Mouse (Mus musculus) small intestine, adult 2 months (tissue): Measurements from ENCODE around the gene H2al2a.

ENCODE experiments used
- CTCF ChIP-seq: fragments of 200-500 bp; IDR thresholded peaks from 2 replicates; pipeline ENCODE4 v1.5.1; 2012; ENCODE audit warnings: low read depth, mild to moderate bottlenecking, control low read depth, inconsistent platforms, low read length, moderate library complexity, mixed read lengths; ENCODE audit not compliant: insufficient replicate concordance, insufficient read length; ENCODE audit errors: extremely low read depth
- POLR2A ChIP-seq: fragments of 200-500 bp; IDR thresholded peaks from 2 replicates; pipeline ENCODE4 v1.6.1; 2012; ENCODE audit warnings: low read depth, mild to moderate bottlenecking, control low read depth, inconsistent platforms, low read length, moderate library complexity

GRCm38 (mm10) chr2:17971407-17971806, 25.4 kb downstream of the H2al2a start:
- TF ChIP-seq POLR2A (no peak), CTCF (no peak)
